Mouse (Mus musculus) naive thymus-derived CD4-positive, alpha-beta T cell, adult 2 months (primary cell): ENCODE results near the gene Amy1.
"Not testable (repeated sequence)": the region's sequence is repeated elsewhere in the genome, so short reads cannot be mapped to it uniquely, and the experiment has no call there.

ENCODE experiments used
- DNase-seq: peaks from one replicate; pipeline ENCODE4 v3.0.0-alpha.2; 2011; ENCODE audit warnings: low read depth

The Amy1 gene

GRCm38 (mm10) chr3:113606599-113606998 is at the start of gene Amy1:
Amy1 (minus strand) TSS chr3:113606699.
- no peak for DNase-seq

GRCm38 (mm10) chr3:113654335-113654734 is 47.8 kb upstream of the Amy1 start:
- no peak for DNase-seq

GRCm38 (mm10) chr3:113651386-113651785 is 44.9 kb upstream of the Amy1 start:
- DNase-seq, result not testable (repeated sequence)

GRCm38 (mm10) chr3:113639545-113639944 is 33.0 kb upstream of the Amy1 start:
- DNase-seq, result no peak

GRCm38 (mm10) chr3:113634220-113634619 is 27.7 kb upstream of the Amy1 start:
- DNase-seq, result no peak

GRCm38 (mm10) chr3:113631611-113632010 is 25.1 kb upstream of the Amy1 start:
- no peak for DNase-seq

- peak; percentile 64 for DNase-seq
Measured at GRCm38 (mm10) chr3:113630564-113630963, 24.1 kb upstream of the Amy1 start.

GRCm38 (mm10) chr3:113629606-113630359 is 23.3 kb upstream of the Amy1 start, which contains the start of gene Rnpc3:
Rnpc3 (minus strand) TSS chr3:113630149.
- DNase-seq, result peak; percentile 99

- DNase-seq, result no peak
Measured at GRCm38 (mm10) chr3:113590844-113591243, 15.7 kb downstream of the Amy1 start.

- no peak for DNase-seq
Measured at GRCm38 (mm10) chr3:113574578-113574977, 31.9 kb downstream of the Amy1 start.

- DNase-seq, result no peak
Measured at GRCm38 (mm10) chr3:113574138-113574537, 32.4 kb downstream of the Amy1 start.

GRCm38 (mm10) chr3:113572158-113572557 is 34.3 kb downstream of the Amy1 start:
- DNase-seq, result no peak

GRCm38 (mm10) chr3:113539692-113540091 is 66.8 kb downstream of the Amy1 start:
- no peak for DNase-seq

- DNase-seq, result not testable (repeated sequence)
Measured at GRCm38 (mm10) chr3:113532328-113532727, 74.2 kb downstream of the Amy1 start, which contains the start of gene Amy2a1. Amy2a1 (minus strand) TSS chr3:113532428.
